Mouse (Mus musculus): Measurements from ENCODE around the gene Syne1.

- no peak for TF ChIP-seq HCFC1 (IDR thresholded peaks at IDR 0.05; ENCODE audit: low read depth, low read length)
- no peak for TF ChIP-seq USF1 (IDR thresholded peaks at IDR 0.05; ENCODE audit: low read depth, low read length)
- no peak for TF ChIP-seq POLR2A (IDR thresholded peaks at IDR 0.05; ENCODE audit: control insufficient read depth in 1 of 2, insufficient read depth in 1 of 2, low read depth in 1 of 2, low read length in 2 of 2, poor library complexity in 1 of 2)
- TF ChIP-seq CTCF (IDR thresholded peaks at IDR 0.05 in 2 of 3, conservative IDR thresholded peaks at IDR 0.05 in 1 of 3; ENCODE audit: control insufficient read depth in 1 of 3, insufficient read depth in 1 of 3, low read depth in 2 of 3, low read length in 3 of 3, poor library complexity in 1 of 3, severe bottlenecking in 1 of 3): no peak
These were observed 135.6 kb downstream of the Syne1 start for GRCm38 (mm10) chr10:5415730-5416129.

Measured in MEL (cell line).